Mouse (Mus musculus): ENCODE measurements around the gene Bpnt1. TPM values are rescaled to one million over a fixed set of nuclear protein-coding genes. Genes with fewer than 3 reads are reported as not detected.
"Not testable (repeated sequence)": the region's sequence is repeated elsewhere in the genome, so short reads cannot be mapped to it uniquely, and the experiment has no call there.

Gene Bpnt1
- 10 to 100 TPM; 23.4 to 27.0 TPM for total RNA-seq (2021)

- DNase-seq = peak; percentile 88 to 90
- intact Hi-C loops (cut with DNase I) = no loop called here
These were observed at the start of gene Bpnt1 for GRCm38 (mm10) chr1:185331983-185332430. Bpnt1 (plus strand) TSS chr1:185332149.

- no peak for DNase-seq
- intact Hi-C loops (cut with DNase I) = no loop called here
These were observed 49.1 kb upstream of the Bpnt1 start for GRCm38 (mm10) chr1:185282846-185283245.

GRCm38 (mm10) chr1:185283247-185283646, 48.7 kb upstream of the Bpnt1 start:
- intact Hi-C loops (cut with DNase I) = no loop called here
- DNase-seq = no peak

GRCm38 (mm10) chr1:185284740-185285139, 47.2 kb upstream of the Bpnt1 start:
- intact Hi-C loops (cut with DNase I) = no loop called here
- peak; percentile 63 to 77 for DNase-seq

GRCm38 (mm10) chr1:185285171-185285570, 46.8 kb upstream of the Bpnt1 start:
- intact Hi-C loops (cut with DNase I) = no loop called here

GRCm38 (mm10) chr1:185287066-185287465, 44.9 kb upstream of the Bpnt1 start:
- intact Hi-C loops (cut with DNase I) = no loop called here
- no peak for DNase-seq

More at GRCm38 (mm10) chr1:185285171-185285570, 46.8 kb upstream of the Bpnt1 start:
- DNase-seq = peak; percentile 62 to 68

GRCm38 (mm10) chr1:185289231-185289630, 42.7 kb upstream of the Bpnt1 start:
- DNase-seq = no peak
- intact Hi-C loops (cut with DNase I) = no loop called here

GRCm38 (mm10) chr1:185291336-185291735, 40.6 kb upstream of the Bpnt1 start:
- intact Hi-C loops (cut with DNase I) = no loop called here
- DNase-seq = no peak

- DNase-seq = no peak
- intact Hi-C loops (cut with DNase I) = no loop called here
These were observed 39.1 kb upstream of the Bpnt1 start for GRCm38 (mm10) chr1:185292646-185293360.

- intact Hi-C loops (cut with DNase I) = no loop called here
- DNase-seq = no peak
These were observed 35.1 kb upstream of the Bpnt1 start for GRCm38 (mm10) chr1:185296850-185297249.

GRCm38 (mm10) chr1:185298496-185298895, 33.5 kb upstream of the Bpnt1 start:
- intact Hi-C loops (cut with DNase I) = no loop called here
- DNase-seq = no peak

- intact Hi-C loops (cut with DNase I) = no loop called here
- no peak for DNase-seq
These were observed 29.1 kb upstream of the Bpnt1 start for GRCm38 (mm10) chr1:185302816-185303215.

GRCm38 (mm10) chr1:185306836-185307235, 25.1 kb upstream of the Bpnt1 start:
- DNase-seq = no peak
- intact Hi-C loops (cut with DNase I) = no loop called here

GRCm38 (mm10) chr1:185307645-185308044, 24.3 kb upstream of the Bpnt1 start:
- intact Hi-C loops (cut with DNase I) = no loop called here
- no peak for DNase-seq

- intact Hi-C loops (cut with DNase I) = no loop called here
- no peak for DNase-seq
These were observed 23.6 kb upstream of the Bpnt1 start for GRCm38 (mm10) chr1:185308334-185308733.

- peak in 1 of 2 experiments; percentile 28 for DNase-seq
- intact Hi-C loops (cut with DNase I) = no loop called here
These were observed 23.0 kb upstream of the Bpnt1 start for GRCm38 (mm10) chr1:185308908-185309307.

- intact Hi-C loops (cut with DNase I) = no loop called here
- DNase-seq = no peak
These were observed 20.0 kb upstream of the Bpnt1 start for GRCm38 (mm10) chr1:185311949-185312348.

- intact Hi-C loops (cut with DNase I) = no loop called here
- DNase-seq = no peak
These were observed 17.4 kb upstream of the Bpnt1 start for GRCm38 (mm10) chr1:185314546-185314945.

- DNase-seq = no peak
- intact Hi-C loops (cut with DNase I) = no loop called here
These were observed 15.9 kb upstream of the Bpnt1 start for GRCm38 (mm10) chr1:185315846-185316568.

- intact Hi-C loops (cut with DNase I) = loop anchor here (2.0 to 5.0 kb wide), 2 partner anchors 35 to 121 kb away; partner anchors contain the start of gene Eprs
- not testable (repeated sequence) for DNase-seq
These were observed 4.1 kb upstream of the Bpnt1 start for GRCm38 (mm10) chr1:185327754-185328345.
